Mouse (Mus musculus): ENCODE data around the gene Steap4. TPM values are rescaled to one million over a fixed set of nuclear protein-coding genes. Genes with fewer than 3 reads are reported as not detected.

Steap4 gene
- polyA plus RNA-seq, 1 experiment from 2014 or later: 2.1 TPM

- no peaks in the 10 kb centered on the region for H3K27me3 ChIP-seq
- no peaks in the 10 kb centered on the region for H3K4me1 ChIP-seq (replicated peaks)
- WGBS (ENCODE audit: insufficient replicate concordance): 35% methylated on average over 5 of the region's 5 CpGs
- no peak for ATAC-seq (ENCODE audit: low read depth)
- no peak overlapping the region for H3K27ac ChIP-seq
- H3K9ac ChIP-seq: no peak overlapping the region
- no peak overlapping the region for H3K4me3 ChIP-seq (replicated peaks)
- H3K36me3 ChIP-seq: no peaks in the 10 kb centered on the region
- no peak for DNase-seq
- no peak overlapping the region for H3K4me2 ChIP-seq
- H3K9me3 ChIP-seq (replicated peaks): no peaks in the 10 kb centered on the region
Observed at GRCm38 (mm10) chr5:7993766-7994165, 33.5 kb downstream of the Steap4 start.

GRCm38 (mm10) chr5:7995288-7995897 lies 35.1 kb downstream of the Steap4 start:
- Histone ChIP-seq H3K27me3 (no peaks in the 10 kb centered on the region), H3K27ac (no peak overlapping the region), H3K4me3 (replicated peaks) (no peak overlapping the region), H3K36me3 (no peaks in the 10 kb centered on the region), H3K4me2 (no peak overlapping the region), H3K9me3 (replicated peaks) (no peaks in the 10 kb centered on the region), H3K4me1 (replicated peaks) (no peaks in the 10 kb centered on the region), H3K9ac (no peak overlapping the region)
- 87% methylated on average over 1 of the region's 1 CpGs for WGBS (ENCODE audit: insufficient replicate concordance)
- no peak; the same call in 1 of the 2 replicates for ATAC-seq (ENCODE audit: low read depth)
- DNase-seq: no peak

GRCm38 (mm10) chr5:7996401-7997044 lies 36.3 kb downstream of the Steap4 start:
- DNase-seq (no peak), ATAC-seq (ENCODE audit: low read depth) (no peak)
- no peaks in the 10 kb centered on the region for H3K27me3 ChIP-seq
- H3K9ac ChIP-seq: no peak overlapping the region
- no peak overlapping the region for H3K27ac ChIP-seq
- H3K36me3 ChIP-seq: no peaks in the 10 kb centered on the region
- H3K9me3 ChIP-seq (replicated peaks): no peaks in the 10 kb centered on the region
- WGBS (ENCODE audit: insufficient replicate concordance): 41% methylated on average over 8 of the region's 8 CpGs
- H3K4me1 ChIP-seq (replicated peaks): no peaks in the 10 kb centered on the region
- H3K4me3 ChIP-seq (replicated peaks): no peak overlapping the region
- no peak overlapping the region for H3K4me2 ChIP-seq

DNA sequence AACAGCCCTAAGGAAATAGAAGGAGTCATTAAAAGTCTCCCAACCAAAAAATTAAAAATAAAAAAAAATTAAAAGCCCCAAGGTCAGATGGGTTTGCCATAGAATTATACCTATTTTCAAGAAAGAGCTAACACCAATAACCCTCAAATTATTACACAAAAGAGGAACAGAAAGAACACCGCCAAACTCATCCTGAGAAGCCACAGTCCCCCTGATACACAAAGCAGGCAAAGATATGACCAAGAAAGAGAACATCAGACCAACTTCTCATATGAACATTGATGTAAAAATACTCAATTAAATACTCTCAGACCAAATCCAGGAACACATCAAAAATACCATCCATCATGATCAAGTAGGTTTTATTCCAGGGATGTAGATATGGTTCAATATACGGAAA lies 36.8 kb downstream of the Steap4 start:
- no peak for ATAC-seq (ENCODE audit: low read depth)
- no peaks in the 10 kb centered on the region for H3K36me3 ChIP-seq
- WGBS (ENCODE audit: insufficient replicate concordance): 74% methylated on average over 2 of the region's 2 CpGs

DNA sequence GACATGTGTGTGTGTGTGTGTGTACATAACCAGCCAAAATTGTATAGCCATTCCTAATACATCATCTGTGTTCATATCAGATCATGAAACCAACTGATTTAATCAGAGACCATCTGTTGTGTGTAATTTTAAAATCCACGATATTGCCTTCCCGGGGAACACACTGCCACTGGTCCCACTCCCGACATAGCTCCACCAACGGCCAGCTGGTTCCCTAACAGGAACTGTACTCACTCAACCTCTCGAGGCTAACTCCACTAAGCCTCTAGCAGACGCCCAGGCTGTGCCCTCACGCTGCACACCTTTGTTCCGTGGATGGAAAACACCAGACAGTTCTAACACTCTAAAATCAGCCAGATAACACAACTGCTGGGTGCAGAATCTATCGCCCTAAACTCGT lies 40.2 kb downstream of the Steap4 start:
- no peak overlapping the region for H3K4me2 ChIP-seq
- no peaks in the 10 kb centered on the region for H3K27me3 ChIP-seq
- ATAC-seq (ENCODE audit: low read depth): no peak
- H3K36me3 ChIP-seq: no peaks in the 10 kb centered on the region
- H3K9me3 ChIP-seq (replicated peaks): no peaks in the 10 kb centered on the region
- H3K4me1 ChIP-seq (replicated peaks): no peaks in the 10 kb centered on the region
- 57% methylated on average over 10 of the region's 10 CpGs for WGBS (ENCODE audit: insufficient replicate concordance)
- no peak overlapping the region for H3K27ac ChIP-seq
- DNase-seq: no peak
- H3K9ac ChIP-seq: no peak overlapping the region
- H3K4me3 ChIP-seq (replicated peaks): no peak overlapping the region

More for the DNA sequence above, 36.8 kb downstream of the Steap4 start:
- Histone ChIP-seq H3K9ac (no peak overlapping the region), H3K4me1 (replicated peaks) (no peaks in the 10 kb centered on the region), H3K9me3 (replicated peaks) (no peaks in the 10 kb centered on the region), H3K27me3 (no peaks in the 10 kb centered on the region), H3K4me3 (replicated peaks) (no peak overlapping the region), H3K4me2 (no peak overlapping the region), H3K27ac (no peak overlapping the region)
- no peak for DNase-seq

DNA sequence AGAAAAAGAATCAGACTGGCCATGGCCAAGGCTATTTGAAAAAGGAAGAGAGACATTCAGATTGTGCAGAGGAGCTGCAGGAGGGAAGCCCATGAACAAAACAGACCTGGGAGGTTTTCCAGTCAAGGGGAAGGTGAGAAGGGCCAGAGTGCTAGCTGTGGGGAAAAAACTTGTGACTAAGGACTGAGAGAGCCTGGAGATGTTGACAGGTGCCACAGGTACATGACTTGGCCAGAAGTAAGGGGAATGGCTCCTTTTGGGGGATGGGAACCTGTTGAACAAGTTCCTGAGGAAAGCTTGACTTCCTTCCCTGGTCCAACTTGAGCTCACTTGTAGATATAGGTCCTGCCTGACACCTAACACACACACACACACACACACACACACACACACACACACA lies 42.6 kb downstream of the Steap4 start:
- Histone ChIP-seq H3K9me3 (replicated peaks) (no peaks in the 10 kb centered on the region), H3K4me3 (replicated peaks) (no peak overlapping the region), H3K27me3 (no peaks in the 10 kb centered on the region), H3K4me2 (no peak overlapping the region), H3K4me1 (replicated peaks) (no peaks in the 10 kb centered on the region), H3K9ac (no peak overlapping the region), H3K36me3 (no peaks in the 10 kb centered on the region), H3K27ac (no peak overlapping the region)
- DNase-seq (no peak), ATAC-seq (ENCODE audit: low read depth) (no peak)

DNA sequence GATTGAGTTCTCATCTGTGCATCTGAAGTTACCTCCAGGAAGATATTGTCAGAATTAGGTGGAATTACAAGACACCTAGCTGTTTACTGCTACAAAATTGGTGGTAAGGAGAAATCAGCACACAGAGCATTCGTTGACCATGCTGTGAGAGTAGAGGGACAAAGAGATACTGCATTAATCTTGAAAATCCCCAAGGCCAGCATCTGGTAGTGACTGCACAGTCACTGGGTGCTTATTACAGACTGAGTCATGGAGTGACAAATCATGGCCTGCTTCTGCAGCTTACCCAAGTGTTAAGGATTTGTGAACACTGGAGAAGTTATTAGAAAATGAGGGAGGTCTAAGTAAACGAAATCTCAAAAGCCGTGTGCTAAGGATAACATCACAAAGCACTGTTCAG lies 53.0 kb downstream of the Steap4 start:
- no peak overlapping the region for H3K4me3 ChIP-seq (replicated peaks)
- no peaks in the 10 kb centered on the region for H3K4me1 ChIP-seq (replicated peaks)
- no peaks in the 10 kb centered on the region for H3K27me3 ChIP-seq
- 51% methylated on average over 3 of the region's 3 CpGs for WGBS (ENCODE audit: insufficient replicate concordance)
- H3K9me3 ChIP-seq (replicated peaks): no peaks in the 10 kb centered on the region
- H3K36me3 ChIP-seq: no peaks in the 10 kb centered on the region
- no peak overlapping the region for H3K9ac ChIP-seq
- DNase-seq: no peak
- no peak for ATAC-seq (ENCODE audit: low read depth)
- no peak overlapping the region for H3K27ac ChIP-seq
- H3K4me2 ChIP-seq: no peak overlapping the region

Other genes starting within 250 kb of the Steap4 start
- gene Sri, start 85.6 kb downstream of the Steap4 start, polyA plus RNA-seq (2015; fragmentation: Nextera tagmentation; extraction: Ambion mirVana): 214 and 226 TPM in 2 replicates

Measured in liver, embryonic 13.5 days (tissue).